Mouse (Mus musculus): ENCODE measurements around the gene Cfd.

Gene Cfd

GRCm38 (mm10) chr10:79890670-79891069, at the start of gene Cfd:
Gene Cfd, plus strand, starts transcription at chr10:79890853.
- no peak for DNase-seq

DNA sequence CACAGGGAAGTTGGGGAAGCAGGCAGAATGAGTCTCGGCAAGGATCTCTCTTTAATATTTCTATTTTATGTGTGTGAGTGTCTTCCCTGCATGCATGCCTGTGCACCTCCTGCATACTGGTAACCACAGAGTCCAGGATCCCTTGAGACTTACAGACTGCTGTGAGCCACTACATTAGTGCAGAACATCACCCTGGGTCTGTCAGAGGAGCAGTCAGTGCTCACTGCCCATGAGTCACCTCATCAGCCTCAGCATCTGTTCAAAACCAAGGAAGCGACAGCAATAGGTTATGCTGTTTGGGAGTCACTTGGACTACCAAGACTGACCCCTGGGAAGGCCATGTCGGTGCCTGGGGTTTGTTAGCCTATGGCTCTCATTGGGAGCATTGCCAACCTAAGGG, 48.3 kb upstream of the Cfd start:
- DNase-seq: no peak

GRCm38 (mm10) chr10:79843476-79843875, 47.2 kb upstream of the Cfd start:
- DNase-seq: no peak

GRCm38 (mm10) chr10:79846553-79846952, 44.1 kb upstream of the Cfd start:
- DNase-seq: no peak

- DNase-seq: peak; percentile 62
These were observed 40.6 kb upstream of the Cfd start for GRCm38 (mm10) chr10:79849941-79850628.

DNA sequence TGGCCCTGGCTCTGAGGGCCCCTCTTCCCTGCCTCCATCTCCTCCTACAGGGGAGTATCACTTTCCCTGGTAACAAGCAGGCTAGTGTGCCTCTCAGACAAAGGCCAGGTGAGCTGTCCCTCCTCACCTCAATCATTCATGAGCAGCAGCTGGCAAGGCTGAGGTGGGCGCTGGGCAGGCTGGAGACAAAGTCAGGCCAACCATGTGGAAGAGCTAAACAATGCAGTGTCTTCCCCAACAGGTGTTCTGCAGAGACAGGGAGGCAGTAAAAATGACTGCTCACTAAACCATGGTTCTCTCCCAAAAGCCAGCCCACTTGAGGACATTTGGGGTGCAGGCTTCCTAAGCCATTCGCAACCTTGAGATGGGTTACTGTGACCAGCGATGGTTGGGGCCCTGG, 39.0 kb upstream of the Cfd start:
- peak; percentile 32 for DNase-seq

DNA sequence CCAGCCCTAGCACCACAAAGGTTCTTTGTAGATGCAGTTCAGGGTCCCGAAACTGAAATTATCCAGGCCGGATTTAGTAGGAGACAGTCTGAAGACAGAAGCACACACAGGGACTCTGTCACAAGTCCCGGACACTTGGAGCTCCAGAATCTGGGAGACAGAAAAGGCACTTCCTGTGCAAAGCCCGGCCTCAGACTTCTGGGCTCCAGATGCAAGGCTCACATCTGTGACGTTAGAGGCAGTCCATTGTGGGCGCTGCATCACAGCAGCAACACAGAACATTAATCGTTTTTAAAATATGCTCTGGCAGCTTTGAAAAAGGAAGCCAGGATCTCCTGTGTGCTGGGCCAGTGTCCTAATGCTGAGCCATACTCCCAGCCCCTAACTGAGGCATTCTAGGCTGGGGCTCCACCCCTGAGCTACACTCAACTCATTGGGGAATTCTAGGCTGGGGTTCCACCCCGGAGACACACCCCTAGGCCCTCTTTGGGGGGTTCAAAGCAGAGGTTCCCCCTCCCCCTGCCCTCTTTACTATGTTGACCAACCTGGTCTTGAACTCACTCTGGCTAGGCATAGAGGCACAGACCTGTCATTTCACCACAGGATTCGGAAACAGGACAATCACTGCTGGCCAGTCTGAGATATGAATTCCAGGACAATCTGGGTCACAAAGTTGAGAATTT, 38.4 kb upstream of the Cfd start:
- peak; percentile 55 for DNase-seq

GRCm38 (mm10) chr10:79852827-79853226, 37.8 kb upstream of the Cfd start:
- no peak for DNase-seq

- DNase-seq: peak; percentile 78
These were observed 37.3 kb upstream of the Cfd start for GRCm38 (mm10) chr10:79853392-79853791.

GRCm38 (mm10) chr10:79853860-79854795, 36.5 kb upstream of the Cfd start, which contains the start of gene Ptbp1:
Gene Ptbp1, plus strand, starts transcription at chr10:79854427.
- peak; percentile 99 for DNase-seq

DNA sequence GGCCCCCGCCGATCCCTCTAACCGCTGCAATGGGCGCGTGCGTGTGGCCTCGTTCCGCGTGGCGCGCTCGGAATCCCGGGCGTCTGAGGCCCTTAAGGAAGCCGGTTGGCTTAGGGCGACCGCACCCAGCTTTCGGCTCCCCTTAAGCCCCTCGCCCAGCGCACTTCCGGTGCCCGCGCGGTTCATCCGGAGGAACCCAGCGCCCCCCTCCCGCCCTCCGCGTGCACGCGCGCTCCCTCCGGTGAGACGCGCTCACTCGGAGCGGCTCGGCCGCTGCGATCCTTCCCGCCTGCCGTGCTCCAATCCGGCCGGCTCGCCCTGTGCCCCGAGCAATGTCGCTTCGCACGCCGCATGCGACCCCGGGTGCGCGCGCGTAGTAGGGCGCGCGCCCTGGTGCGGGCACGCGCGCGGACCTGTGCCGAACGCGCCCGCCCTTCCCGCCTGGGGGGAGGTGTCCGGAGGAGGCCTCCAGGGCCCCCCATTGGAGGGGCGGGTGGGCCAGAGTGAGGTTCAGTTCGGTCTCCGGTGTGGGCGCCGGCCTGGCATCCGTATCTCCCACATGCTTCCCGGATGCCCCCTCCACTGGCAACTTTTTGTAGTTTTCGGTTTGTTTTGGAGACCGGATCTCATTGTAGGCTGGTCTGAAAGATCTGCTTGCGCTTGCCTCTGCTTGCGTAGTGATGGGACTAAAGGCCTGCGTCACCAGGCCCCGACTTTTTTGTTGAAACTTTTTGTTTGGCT, 35.7 kb upstream of the Cfd start:
- peak; percentile 89 for DNase-seq

DNA sequence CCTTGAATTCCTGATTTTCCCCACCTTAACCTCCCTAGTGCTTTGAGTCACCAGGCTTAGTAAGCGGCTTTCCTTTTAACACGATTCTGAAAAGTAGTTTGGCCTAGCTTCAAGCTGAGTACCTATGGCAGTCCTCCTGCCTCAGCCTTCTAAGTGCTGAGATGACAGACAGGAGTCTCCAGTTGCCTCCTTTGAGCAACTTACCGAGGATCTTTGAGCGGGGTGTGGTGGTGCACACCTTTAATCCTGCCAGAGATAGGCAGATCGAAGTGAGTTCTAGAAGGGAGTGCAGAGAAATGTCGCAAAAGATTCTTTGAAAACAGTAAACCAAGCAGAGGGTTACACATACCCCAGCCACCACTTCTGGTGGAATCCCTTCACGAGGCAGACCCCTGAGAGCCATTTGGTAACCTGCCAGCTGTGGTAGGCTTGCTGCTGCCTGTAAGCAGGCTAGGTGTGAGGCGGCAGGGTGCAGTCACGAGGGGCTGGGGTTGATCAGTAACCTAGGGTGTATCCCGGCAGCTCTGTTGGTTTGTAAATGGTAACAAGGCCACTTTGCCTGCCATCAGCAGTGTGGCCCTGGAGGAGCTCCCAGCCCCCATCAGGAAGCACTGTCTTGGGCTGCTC, 35.0 kb upstream of the Cfd start:
- DNase-seq: peak; percentile 57

- no peak for DNase-seq
These were observed 34.4 kb upstream of the Cfd start for GRCm38 (mm10) chr10:79856280-79856679.

DNA sequence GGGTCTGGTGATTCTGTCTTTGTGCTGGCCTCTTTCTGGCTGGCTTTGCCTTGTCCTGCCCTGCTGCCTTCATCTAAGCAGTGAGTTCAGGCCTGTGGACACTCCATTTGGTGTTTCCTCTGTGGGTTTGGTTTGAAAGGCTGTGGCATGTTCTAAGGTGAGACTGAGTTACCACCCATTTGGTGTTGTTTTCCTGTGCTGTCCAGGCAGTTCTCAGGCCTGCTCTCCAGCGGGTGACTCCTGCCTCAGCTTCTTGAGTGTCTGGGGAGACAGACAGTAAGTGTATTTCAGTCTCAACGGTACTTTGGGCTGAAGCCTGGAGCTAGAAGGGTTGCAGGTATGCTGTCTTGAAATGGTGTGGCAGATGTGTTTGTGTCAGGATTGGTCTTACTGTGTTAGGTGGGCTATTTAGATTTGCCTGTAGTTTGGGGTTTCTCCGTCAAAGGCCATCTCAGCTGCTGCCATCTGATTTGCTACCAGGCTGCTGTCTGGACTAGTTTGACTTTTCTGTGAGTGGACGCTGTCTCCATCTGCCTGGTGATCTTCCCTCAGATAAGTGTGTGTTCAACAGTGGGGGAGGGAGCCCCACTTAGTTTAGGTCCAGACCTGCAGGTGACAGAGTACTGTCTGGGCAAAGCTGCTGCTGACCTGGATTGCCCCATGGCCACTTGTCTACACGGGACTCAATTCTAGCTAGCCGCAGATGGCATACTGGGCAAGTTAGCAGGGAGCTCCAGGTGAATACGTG, 33.8 kb upstream of the Cfd start:
- DNase-seq: no peak

- DNase-seq: peak; percentile 58
These were observed 33.2 kb upstream of the Cfd start for GRCm38 (mm10) chr10:79857452-79857811.

- no peak for DNase-seq
These were observed 32.8 kb upstream of the Cfd start for GRCm38 (mm10) chr10:79857894-79858293.

DNA sequence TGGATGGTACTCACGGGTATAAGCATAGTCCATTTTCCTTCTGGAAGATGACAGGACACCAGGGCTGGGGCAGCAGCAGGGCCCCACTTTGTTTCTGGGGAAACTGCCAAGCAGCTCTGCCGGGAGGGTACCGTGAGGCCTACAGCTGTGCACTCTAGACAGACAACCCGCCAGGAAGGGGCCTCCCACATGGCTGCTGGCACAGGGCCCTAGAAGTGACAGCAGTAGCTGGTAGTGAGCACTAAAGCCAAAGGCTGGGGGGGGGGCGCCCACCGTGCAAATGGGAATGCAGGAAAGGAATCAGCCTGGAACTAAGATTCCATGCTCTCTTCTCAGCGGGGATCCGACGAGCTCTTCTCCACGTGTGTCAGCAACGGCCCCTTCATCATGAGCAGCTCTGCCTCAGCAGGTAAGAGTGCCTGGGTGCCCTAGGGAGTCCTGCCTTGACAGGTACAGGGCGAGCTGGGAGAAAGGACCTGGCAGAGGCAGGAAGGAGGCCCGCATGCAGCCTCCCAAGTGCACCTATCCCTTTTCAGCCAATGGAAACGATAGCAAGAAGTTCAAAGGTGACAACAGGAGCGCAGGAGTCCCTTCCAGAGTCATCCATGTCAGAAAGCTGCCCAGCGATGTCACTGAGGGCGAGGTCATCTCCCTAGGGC, 32.1 kb upstream of the Cfd start:
- DNase-seq: peak; percentile 54

- DNase-seq: no peak
These were observed 31.5 kb upstream of the Cfd start for GRCm38 (mm10) chr10:79859116-79859515.

GRCm38 (mm10) chr10:79860079-79860911, 30.4 kb upstream of the Cfd start:
- no peak for DNase-seq

All from thymus, postnatal 4 days (tissue).